Mouse (Mus musculus) ES-Bruce4 (cell line): Measurements from ENCODE around the gene Timeless.
A peak's percentile ranks its signal among the peaks of the same experiment; 100 is the strongest.

Experiments used
- CTCF ChIP-seq: IDR thresholded peaks from one replicate; pipeline ENCODE4 v1.8.1; 2011; ENCODE audit warnings: low read depth, low read length
- EP300 ChIP-seq: IDR thresholded peaks from 2 replicates; pipeline ENCODE4 v1.6.1; 2011; ENCODE audit warnings: low read depth, low read length; ENCODE audit not compliant: insufficient read depth
- POLR2A ChIP-seq: IDR thresholded peaks from one replicate; pipeline ENCODE4 v1.8.1; 2011; ENCODE audit warnings: low read length; ENCODE audit not compliant: insufficient read depth

GRCm38 (mm10) chr10:128185959-128186358, 45.9 kb upstream of the Timeless start:
- TF ChIP-seq POLR2A (no peak), CTCF (peak; percentile 77), EP300 (no peak)
